Mouse (Mus musculus) cortical plate, adult 2 months (tissue): ENCODE data around the gene Pla2g4b.

Experiments
- CTCF ChIP-seq: fragments of 200-500 bp; IDR thresholded peaks from 2 replicates; pipeline ENCODE4 v1.5.1; 2011; ENCODE audit warnings: mild to moderate bottlenecking, control low read depth, low read length; ENCODE audit not compliant: insufficient read depth; ENCODE audit errors: extremely low read depth
- POLR2A ChIP-seq: fragments of 200-500 bp; IDR thresholded peaks from 2 replicates; pipeline ENCODE4 v1.6.1; 2011; ENCODE audit warnings: mild to moderate bottlenecking, low read length, control low read depth; ENCODE audit not compliant: insufficient read depth; ENCODE audit errors: extremely low read depth

GRCm38 (mm10) chr2:120054771-120055552 lies 21.7 kb downstream of the Pla2g4b start:
- TF ChIP-seq CTCF, result no peak
- TF ChIP-seq POLR2A, result no peak
